Mouse (Mus musculus): ENCODE measurements around the gene Eps15l1. TPM values are rescaled to one million over a fixed set of nuclear protein-coding genes. Genes with fewer than 3 reads are reported as not detected.
A peak's percentile ranks its signal among the peaks of the same experiment; 100 is the strongest.

Eps15l1 gene
- polyA plus RNA-seq, 1 experiment from 2014 or later: 68.8 TPM

GRCm38 (mm10) chr8:72356593-72356992 lies 64.7 kb downstream of the Eps15l1 start:
- Histone ChIP-seq H3K36me3 (replicated peaks; ENCODE audit: control insufficient read depth, insufficient read depth, low read depth, low read length) (peaks cover 3% of the 10 kb centered on the region; the same call in 1 of the 2 replicates), H3K4me1 (ENCODE audit: control insufficient read depth, insufficient read depth, low read length) (no peaks in the 10 kb centered on the region), H3K4me2 (ENCODE audit: low read depth, low read length) (no peak overlapping the region), H3K27me3 (ENCODE audit: control insufficient read depth, insufficient read depth, low read length) (no peaks in the 10 kb centered on the region), H3K27ac (replicated peaks; ENCODE audit: low read depth, low read length) (no peak overlapping the region), H3K9me3 (replicated peaks; ENCODE audit: control insufficient read depth, low read length) (no peaks in the 10 kb centered on the region), H3K9ac (replicated peaks; ENCODE audit: low read length) (no peak overlapping the region), H3K4me3 (ENCODE audit: low read depth, low read length) (no peak overlapping the region)
- ATAC-seq (replicated peaks; ENCODE audit: insufficient number of reproducible peaks, low FRiP score, low TSS enrichment, low read depth): no peak
- WGBS: 95% methylated on average over 3 of the region's 3 CpGs
- no peak for DNase-seq (ENCODE audit: low spot score)

GRCm38 (mm10) chr8:72354272-72354671 lies 67.0 kb downstream of the Eps15l1 start:
- no peak overlapping the region for H3K4me2 ChIP-seq (ENCODE audit: low read depth, low read length)
- ATAC-seq (replicated peaks; ENCODE audit: insufficient number of reproducible peaks, low FRiP score, low TSS enrichment, low read depth): no peak
- H3K4me1 ChIP-seq (ENCODE audit: control insufficient read depth, insufficient read depth, low read length): no peaks in the 10 kb centered on the region
- H3K27ac ChIP-seq (replicated peaks; ENCODE audit: low read depth, low read length): no peak overlapping the region
- no peak overlapping the region for H3K4me3 ChIP-seq (ENCODE audit: low read depth, low read length)
- no peaks in the 10 kb centered on the region for H3K9me3 ChIP-seq (replicated peaks; ENCODE audit: control insufficient read depth, low read length)
- no peaks in the 10 kb centered on the region for H3K27me3 ChIP-seq (ENCODE audit: control insufficient read depth, insufficient read depth, low read length)
- peaks cover 3% of the 10 kb centered on the region; the same call in 1 of the 2 replicates for H3K36me3 ChIP-seq (replicated peaks; ENCODE audit: control insufficient read depth, insufficient read depth, low read depth, low read length)
- DNase-seq (ENCODE audit: low spot score): no peak
- no peak overlapping the region for H3K9ac ChIP-seq (replicated peaks; ENCODE audit: low read length)
- WGBS: 73% methylated on average over 11 of the region's 11 CpGs

- no peak for ATAC-seq (replicated peaks; ENCODE audit: insufficient number of reproducible peaks, low FRiP score, low TSS enrichment, low read depth)
- H3K27ac ChIP-seq (replicated peaks; ENCODE audit: low read depth, low read length): no peak overlapping the region
- 92% methylated on average over 7 of the region's 7 CpGs for WGBS
These were observed 67.6 kb downstream of the Eps15l1 start for GRCm38 (mm10) chr8:72353700-72354045.

GRCm38 (mm10) chr8:72352951-72353699 lies 68.1 kb downstream of the Eps15l1 start:
- 81% methylated on average over 8 of the region's 8 CpGs for whole genome bisulfite sequencing
- peaks cover 3% of the 10 kb centered on the region; the same call in 1 of the 2 replicates for H3K36me3 ChIP-seq (replicated peaks; ENCODE audit: control insufficient read depth, insufficient read depth, low read depth, low read length)
- no peaks in the 10 kb centered on the region for H3K9me3 ChIP-seq (replicated peaks; ENCODE audit: control insufficient read depth, low read length)
- 0 out of 2 replicates have a peak, but pooled peaks have one; percentile 36 for ATAC-seq (replicated peaks; ENCODE audit: insufficient number of reproducible peaks, low FRiP score, low TSS enrichment, low read depth)
- no peak overlapping the region for H3K4me3 ChIP-seq (ENCODE audit: low read depth, low read length)
- no peak overlapping the region for H3K4me2 ChIP-seq (ENCODE audit: low read depth, low read length)
- no peak overlapping the region for H3K27ac ChIP-seq (replicated peaks; ENCODE audit: low read depth, low read length)
- H3K27me3 ChIP-seq (ENCODE audit: control insufficient read depth, insufficient read depth, low read length): no peaks in the 10 kb centered on the region
- DNase-seq (ENCODE audit: low spot score): no peak
- no peaks in the 10 kb centered on the region for H3K4me1 ChIP-seq (ENCODE audit: control insufficient read depth, insufficient read depth, low read length)
- H3K9ac ChIP-seq (replicated peaks; ENCODE audit: low read length): no peak overlapping the region

More at GRCm38 (mm10) chr8:72353700-72354045, 67.6 kb downstream of the Eps15l1 start:
- H3K36me3 ChIP-seq (replicated peaks; ENCODE audit: control insufficient read depth, insufficient read depth, low read depth, low read length): peaks cover 3% of the 10 kb centered on the region; the same call in 1 of the 2 replicates
- no peak for DNase-seq (ENCODE audit: low spot score)
- H3K4me3 ChIP-seq (ENCODE audit: low read depth, low read length): no peak overlapping the region
- H3K4me2 ChIP-seq (ENCODE audit: low read depth, low read length): no peak overlapping the region
- no peak overlapping the region for H3K9ac ChIP-seq (replicated peaks; ENCODE audit: low read length)
- H3K4me1 ChIP-seq (ENCODE audit: control insufficient read depth, insufficient read depth, low read length): no peaks in the 10 kb centered on the region
- H3K9me3 ChIP-seq (replicated peaks; ENCODE audit: control insufficient read depth, low read length): no peaks in the 10 kb centered on the region
- H3K27me3 ChIP-seq (ENCODE audit: control insufficient read depth, insufficient read depth, low read length): no peaks in the 10 kb centered on the region

- Histone ChIP-seq H3K9ac (replicated peaks; ENCODE audit: low read length) (no peak overlapping the region), H3K4me1 (ENCODE audit: control insufficient read depth, insufficient read depth, low read length) (no peaks in the 10 kb centered on the region), H3K36me3 (replicated peaks; ENCODE audit: control insufficient read depth, insufficient read depth, low read depth, low read length) (no peaks in the 10 kb centered on the region; the same call in 1 of the 2 replicates), H3K9me3 (replicated peaks; ENCODE audit: control insufficient read depth, low read length) (no peaks in the 10 kb centered on the region), H3K4me2 (ENCODE audit: low read depth, low read length) (no peak overlapping the region), H3K27me3 (ENCODE audit: control insufficient read depth, insufficient read depth, low read length) (no peaks in the 10 kb centered on the region), H3K4me3 (ENCODE audit: low read depth, low read length) (no peak overlapping the region), H3K27ac (replicated peaks; ENCODE audit: low read depth, low read length) (no peak overlapping the region)
- 91% methylated on average over 7 of the region's 7 CpGs for WGBS
- ATAC-seq (replicated peaks; ENCODE audit: insufficient number of reproducible peaks, low FRiP score, low TSS enrichment, low read depth): no peak
- no peak for DNase-seq (ENCODE audit: low spot score)
These were observed 69.8 kb downstream of the Eps15l1 start for GRCm38 (mm10) chr8:72351405-72352005.

- H3K27me3 ChIP-seq (ENCODE audit: control insufficient read depth, insufficient read depth, low read length): no peaks in the 10 kb centered on the region
- H3K4me1 ChIP-seq (ENCODE audit: control insufficient read depth, insufficient read depth, low read length): no peaks in the 10 kb centered on the region
- no peak overlapping the region for H3K27ac ChIP-seq (replicated peaks; ENCODE audit: low read depth, low read length)
- no peak overlapping the region for H3K4me2 ChIP-seq (ENCODE audit: low read depth, low read length)
- H3K36me3 ChIP-seq (replicated peaks; ENCODE audit: control insufficient read depth, insufficient read depth, low read depth, low read length): no peaks in the 10 kb centered on the region; the same call in 1 of the 2 replicates
- ATAC-seq (replicated peaks; ENCODE audit: insufficient number of reproducible peaks, low FRiP score, low TSS enrichment, low read depth) (no peak), DNase-seq (ENCODE audit: low spot score) (no peak)
- H3K9ac ChIP-seq (replicated peaks; ENCODE audit: low read length): no peak overlapping the region
- H3K4me3 ChIP-seq (ENCODE audit: low read depth, low read length): no peak overlapping the region
- 91% methylated on average over 8 of the region's 8 CpGs for WGBS
- no peaks in the 10 kb centered on the region for H3K9me3 ChIP-seq (replicated peaks; ENCODE audit: control insufficient read depth, low read length)
These were observed 70.5 kb downstream of the Eps15l1 start for GRCm38 (mm10) chr8:72350727-72351126.

- no peak for ATAC-seq (replicated peaks; ENCODE audit: insufficient number of reproducible peaks, low FRiP score, low TSS enrichment, low read depth)
- Histone ChIP-seq H3K9ac (replicated peaks; ENCODE audit: low read length) (no peak overlapping the region), H3K27me3 (ENCODE audit: control insufficient read depth, insufficient read depth, low read length) (no peaks in the 10 kb centered on the region), H3K9me3 (replicated peaks; ENCODE audit: control insufficient read depth, low read length) (no peaks in the 10 kb centered on the region), H3K36me3 (replicated peaks; ENCODE audit: control insufficient read depth, insufficient read depth, low read depth, low read length) (no peaks in the 10 kb centered on the region; the same call in 1 of the 2 replicates), H3K4me2 (ENCODE audit: low read depth, low read length) (no peak overlapping the region), H3K4me1 (ENCODE audit: control insufficient read depth, insufficient read depth, low read length) (no peaks in the 10 kb centered on the region), H3K4me3 (ENCODE audit: low read depth, low read length) (no peak overlapping the region), H3K27ac (replicated peaks; ENCODE audit: low read depth, low read length) (no peak overlapping the region)
- DNase-seq (ENCODE audit: low spot score): no peak
- 90% methylated on average over 9 of the region's 9 CpGs for WGBS
These were observed 71.4 kb downstream of the Eps15l1 start for GRCm38 (mm10) chr8:72349838-72350237.

GRCm38 (mm10) chr8:72348956-72349355 lies 72.3 kb downstream of the Eps15l1 start:
- no peak for ATAC-seq (replicated peaks; ENCODE audit: insufficient number of reproducible peaks, low FRiP score, low TSS enrichment, low read depth)
- H3K9ac ChIP-seq (replicated peaks; ENCODE audit: low read length): no peak overlapping the region
- H3K4me2 ChIP-seq (ENCODE audit: low read depth, low read length): no peak overlapping the region
- no peak for DNase-seq (ENCODE audit: low spot score)
- no peaks in the 10 kb centered on the region for H3K27me3 ChIP-seq (ENCODE audit: control insufficient read depth, insufficient read depth, low read length)
- H3K4me1 ChIP-seq (ENCODE audit: control insufficient read depth, insufficient read depth, low read length): no peaks in the 10 kb centered on the region
- H3K4me3 ChIP-seq (ENCODE audit: low read depth, low read length): no peak overlapping the region
- no peak overlapping the region for H3K27ac ChIP-seq (replicated peaks; ENCODE audit: low read depth, low read length)
- no peaks in the 10 kb centered on the region for H3K9me3 ChIP-seq (replicated peaks; ENCODE audit: control insufficient read depth, low read length)
- 76% methylated on average over 1 of the region's 1 CpGs for WGBS
- H3K36me3 ChIP-seq (replicated peaks; ENCODE audit: control insufficient read depth, insufficient read depth, low read depth, low read length): no peaks in the 10 kb centered on the region; the same call in 1 of the 2 replicates
